ENCODE assay signal across 11 mouse cellular contexts in the genomic region with DNA sequence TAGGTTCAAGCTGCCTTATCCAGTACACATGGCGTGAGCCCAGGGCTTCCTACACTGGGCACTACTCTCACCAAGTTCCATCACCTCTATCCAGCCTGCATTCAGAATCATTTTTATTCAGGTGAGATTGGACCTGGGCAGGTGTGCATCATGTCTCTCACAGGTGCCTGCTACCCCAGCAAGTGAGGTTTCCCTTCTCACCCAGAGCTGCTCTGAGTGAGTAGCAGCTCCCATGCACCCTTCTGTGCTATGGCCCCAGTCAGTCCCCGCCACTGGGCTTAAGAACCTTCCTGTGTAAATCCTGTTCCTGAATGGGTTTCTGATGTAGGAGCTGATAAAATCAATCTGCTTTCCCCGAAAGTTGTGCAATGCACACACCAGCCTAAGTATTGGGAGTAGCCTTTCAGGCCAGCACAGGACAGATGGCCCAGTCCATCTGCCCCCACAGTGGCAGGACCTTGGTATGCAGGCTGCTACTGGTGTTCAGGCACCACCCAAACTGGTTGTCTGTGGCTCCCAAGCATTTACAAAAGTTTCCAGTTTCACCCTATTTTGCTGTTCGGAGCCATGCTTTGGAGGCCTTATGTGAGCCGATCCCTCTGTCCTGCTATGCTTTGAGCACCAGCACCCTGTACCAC. TPM values are rescaled to one million over a fixed set of nuclear protein-coding genes. Genes with fewer than 3 reads are reported as not detected.
DNase-seq lines count a peak whose midpoint lies in the region; ATAC-seq and TF ChIP-seq lines count a peak whose summit lies in the region.
"Had no signal": no experiment of that assay in that cellular context is flagged by ENCODE, and none has a peak within 500 bp of the region (broad histone marks: within the 10 kb centered on the region; RNA-seq: fewer than 3 reads in every experiment).

No protein-coding gene starts in this region.

- no peak for DNase-seq in heart, adult 2 months
- DNase-seq in heart, postnatal 10 days: no peak
- DNase-seq in kidney, adult 9 months: no peak
- no peak for DNase-seq in embryonic facial prominence, embryonic 11.5 days (ENCODE audit: low spot score)
- no peak for DNase-seq in limb, embryonic 14.5 days (ENCODE audit: low spot score)
- no peak for DNase-seq in retina, embryonic 14.5 days (ENCODE audit: low spot score)

- intact Hi-C loops in heart, adult 2 months (cut with DNase I): no loop called here
- intact Hi-C loops in heart, postnatal 10 days (cut with DNase I): no loop called here

- no peak overlapping the region for H3K4me2 ChIP-seq in kidney, embryonic 16.5 days (replicated peaks; ENCODE audit: low read depth, low read length)
- no peak overlapping the region for H3K4me2 ChIP-seq in embryonic facial prominence, embryonic 11.5 days (ENCODE audit: low read depth, low read length)
- H3K4me2 ChIP-seq in limb, embryonic 14.5 days (replicated peaks; ENCODE audit: low read depth, low read length, severe bottlenecking): no peak overlapping the region

- H3K27ac ChIP-seq in heart, adult 2 months: peak overlapping the region; percentile 96; the same call in 1 of the 2 replicates
- H3K27ac ChIP-seq in kidney, embryonic 16.5 days (ENCODE audit: low read length): peak overlapping the region; percentile 57
- 0 out of 2 replicates have a peak overlapping the region, but pooled peaks have one; percentile 5 for H3K27ac ChIP-seq in embryonic facial prominence, embryonic 11.5 days (replicated peaks; ENCODE audit: low read depth, low read length)
- H3K27ac ChIP-seq in limb, embryonic 14.5 days (replicated peaks; ENCODE audit: low read depth, low read length): peak overlapping the region; percentile 43; the same call in 1 of the 2 replicates

- no peak overlapping the region for H3K4me3 ChIP-seq in heart, adult 2 months
- H3K4me3 ChIP-seq in kidney, embryonic 16.5 days (ENCODE audit: low read length): no peak overlapping the region
- H3K4me3 ChIP-seq in embryonic facial prominence, embryonic 11.5 days (ENCODE audit: low read depth, low read length): no peak overlapping the region
- no peak overlapping the region for H3K4me3 ChIP-seq in limb, embryonic 14.5 days (replicated peaks; ENCODE audit: low read length)

- no peaks in the 10 kb centered on the region for H3K79me2 ChIP-seq in heart, adult 2 months (replicated peaks; ENCODE audit: control insufficient read depth, insufficient read depth, low read length)

- H3K4me1 ChIP-seq in heart, adult 2 months (ENCODE audit: control insufficient read depth, insufficient read depth, low read length): peaks cover 30% of the 10 kb centered on the region
- peaks cover 81% of the 10 kb centered on the region for H3K4me1 ChIP-seq in kidney, embryonic 16.5 days (ENCODE audit: insufficient read depth, low read length)
- H3K4me1 ChIP-seq in embryonic facial prominence, embryonic 11.5 days (ENCODE audit: control insufficient read depth, insufficient read depth, low read length): peaks cover 32% of the 10 kb centered on the region
- peaks cover 66% of the 10 kb centered on the region for H3K4me1 ChIP-seq in limb, embryonic 14.5 days (ENCODE audit: control insufficient read depth, insufficient read depth, low read length)

- H3K9me3 ChIP-seq in kidney, embryonic 16.5 days (ENCODE audit: low read length): no peaks in the 10 kb centered on the region
- H3K9me3 ChIP-seq in embryonic facial prominence, embryonic 11.5 days (replicated peaks; ENCODE audit: control insufficient read depth, low read length): no peaks in the 10 kb centered on the region
- H3K9me3 ChIP-seq in limb, embryonic 14.5 days (ENCODE audit: control insufficient read depth, low read length): no peaks in the 10 kb centered on the region
- H3K9me3 ChIP-seq: forebrain, embryonic 12.5 days had no signal

- no peaks in the 10 kb centered on the region for H3K27me3 ChIP-seq in heart, adult 2 months (ENCODE audit: control insufficient read depth, insufficient read depth, low read length)
- no peaks in the 10 kb centered on the region for H3K27me3 ChIP-seq in kidney, embryonic 16.5 days (ENCODE audit: insufficient read depth, low read length)
- no peaks in the 10 kb centered on the region for H3K27me3 ChIP-seq in embryonic facial prominence, embryonic 11.5 days (ENCODE audit: control insufficient read depth, insufficient read depth, low read length)
- H3K27me3 ChIP-seq in limb, embryonic 14.5 days (ENCODE audit: control insufficient read depth, insufficient read depth, low read length): no peaks in the 10 kb centered on the region
- H3K27me3 ChIP-seq: CH12.LX; forebrain, embryonic 12.5 days had no signal

- no peak for ATAC-seq in kidney, embryonic 16.5 days (ENCODE audit: low FRiP score, low TSS enrichment)
- no peak for ATAC-seq in embryonic facial prominence, embryonic 11.5 days (replicated peaks; ENCODE audit: insufficient number of reproducible peaks, low FRiP score, low TSS enrichment, low read depth)
- no peak for ATAC-seq in limb, embryonic 14.5 days (ENCODE audit: low FRiP score, low read depth)
- no peak for ATAC-seq in megakaryocyte-erythroid progenitor cell, adult 5-6 weeks (replicated peaks; ENCODE audit: low FRiP score, low TSS enrichment, poor library complexity, severe bottlenecking)

- TF ChIP-seq POLR2A in heart, adult 2 months (IDR thresholded peaks at IDR 0.05; ENCODE audit: insufficient read depth, low read depth, low read length): no peak
- no peak for TF ChIP-seq POLR2A in limb, embryonic 14.5 days (IDR thresholded peaks at IDR 0.05; ENCODE audit: borderline replicate concordance, extremely low read depth, insufficient read depth, insufficient read length)

- H3K9ac ChIP-seq in heart, adult 2 months (ENCODE audit: low read depth, low read length): no peak overlapping the region
- peak overlapping the region; percentile 45; the same call in 1 of the 2 replicates for H3K9ac ChIP-seq in kidney, embryonic 16.5 days (replicated peaks; ENCODE audit: low read length)
- H3K9ac ChIP-seq in embryonic facial prominence, embryonic 11.5 days (replicated peaks; ENCODE audit: low read length): no peak overlapping the region
- H3K9ac ChIP-seq in limb, embryonic 14.5 days (ENCODE audit: low read depth, low read length, severe bottlenecking): no peak overlapping the region

- WGBS in heart, adult 2 months: 70% methylated on average over 5 of the region's 5 CpGs
- 71% methylated on average over 5 of the region's 5 CpGs for WGBS in kidney, embryonic 16.5 days
- 71% methylated on average over 5 of the region's 5 CpGs for WGBS in embryonic facial prominence, embryonic 11.5 days
- 76% methylated on average over 5 of the region's 5 CpGs for WGBS in limb, embryonic 14.5 days

- peaks cover 11% of the 10 kb centered on the region for H3K36me3 ChIP-seq in heart, adult 2 months (ENCODE audit: control insufficient read depth, insufficient read depth, low read length)
- H3K36me3 ChIP-seq in kidney, embryonic 16.5 days (ENCODE audit: insufficient read depth, low read length): no peaks in the 10 kb centered on the region
- no peaks in the 10 kb centered on the region for H3K36me3 ChIP-seq in embryonic facial prominence, embryonic 11.5 days (replicated peaks; ENCODE audit: control insufficient read depth, insufficient read depth, low read depth, low read length)
- peaks cover 4% of the 10 kb centered on the region for H3K36me3 ChIP-seq in limb, embryonic 14.5 days (ENCODE audit: control insufficient read depth, insufficient read depth, low read length)
- H3K36me3 ChIP-seq: forebrain, embryonic 12.5 days had no signal

- no peak for TF ChIP-seq EP300 in heart, adult 2 months (IDR thresholded peaks at IDR 0.05; ENCODE audit: insufficient read depth, low read depth, low read length)

- TF ChIP-seq CTCF in heart, adult 2 months (IDR thresholded peaks at IDR 0.05): no peak

RNA-seq across cellular contexts. Expression of a gene that starts 2.7 kb away (rescaled TPM):
- 100 to 1,000 TPM; 606 to 670 TPM for total RNA-seq in heart, adult 2 months (2021)
- polyA plus RNA-seq in heart, adult 2 months (2012; rRNA removed): 584 and 623 TPM in 2 replicates
- total RNA-seq in heart, postnatal 10 days (2021): 100 to 1,000 TPM; 522 to 538 TPM
- polyA plus RNA-seq in kidney, embryonic 16.5 days (2015; fragmentation: Nextera tagmentation; extraction: Ambion mirVana): 35.7 and 39.1 TPM in 2 replicates
- polyA plus RNA-seq in embryonic facial prominence, embryonic 11.5 days (2014; fragmentation: Nextera tagmentation; extraction: Ambion mirVana): 13.7 and 16.6 TPM in 2 replicates
- polyA plus RNA-seq in limb, embryonic 14.5 days (2012; rRNA removed): 25.5 and 26.7 TPM in 2 replicates
- polyA plus RNA-seq in limb, embryonic 14.5 days (2014; fragmentation: Nextera tagmentation; extraction: Ambion mirVana): 44.1 and 56.2 TPM in 2 replicates
- total RNA-seq in megakaryocyte-erythroid progenitor cell, adult 5-6 weeks (2014; fragmentation: Nextera tagmentation): 1.7 and 2.4 TPM in 2 replicates
- 1.2 and 8.0 TPM in 2 replicates for total RNA-seq in megakaryocyte-erythroid progenitor cell, adult 5-6 weeks (2017)

RNA-seq across cellular contexts. Expression of a gene that starts 22.2 kb away (rescaled TPM):
- total RNA-seq in heart, adult 2 months (2021): 100 to 1,000 TPM; 113 to 122 TPM
- 230 and 239 TPM in 2 replicates for polyA plus RNA-seq in heart, adult 2 months (2012; rRNA removed)
- 100 to 1,000 TPM; 152 to 166 TPM for total RNA-seq in heart, postnatal 10 days (2021)
- 93.6 and 98.7 TPM in 2 replicates for polyA plus RNA-seq in kidney, embryonic 16.5 days (2015; fragmentation: Nextera tagmentation; extraction: Ambion mirVana)
- polyA plus RNA-seq in embryonic facial prominence, embryonic 11.5 days (2014; fragmentation: Nextera tagmentation; extraction: Ambion mirVana): 19.2 and 22.6 TPM in 2 replicates
- polyA plus RNA-seq in limb, embryonic 14.5 days (2012; rRNA removed): 61.4 and 91.8 TPM in 2 replicates
- 49.3 and 52.2 TPM in 2 replicates for polyA plus RNA-seq in limb, embryonic 14.5 days (2014; fragmentation: Nextera tagmentation; extraction: Ambion mirVana)
- 97.0 and 99.9 TPM in 2 replicates for total RNA-seq in megakaryocyte-erythroid progenitor cell, adult 5-6 weeks (2014; fragmentation: Nextera tagmentation)
- 10.8 and 21.3 TPM in 2 replicates for total RNA-seq in megakaryocyte-erythroid progenitor cell, adult 5-6 weeks (2017)

RNA-seq across cellular contexts. Expression of a gene that starts 24.7 kb away (rescaled TPM):
- total RNA-seq in heart, adult 2 months (2021): 100 to 1,000 TPM; 107 to 125 TPM
- polyA plus RNA-seq in heart, adult 2 months (2012; rRNA removed): 129 and 174 TPM in 2 replicates
- total RNA-seq in heart, postnatal 10 days (2021): 100 to 1,000 TPM in 1 of 2 experiments, 10 to 100 TPM in 1; 87.9 to 103 TPM
- polyA plus RNA-seq in kidney, embryonic 16.5 days (2015; fragmentation: Nextera tagmentation; extraction: Ambion mirVana): 18.5 and 18.6 TPM in 2 replicates
- polyA plus RNA-seq in embryonic facial prominence, embryonic 11.5 days (2014; fragmentation: Nextera tagmentation; extraction: Ambion mirVana): 6.3 and 6.8 TPM in 2 replicates
- 39.2 and 52.9 TPM in 2 replicates for polyA plus RNA-seq in limb, embryonic 14.5 days (2012; rRNA removed)
- 10.7 and 11.7 TPM in 2 replicates for polyA plus RNA-seq in limb, embryonic 14.5 days (2014; fragmentation: Nextera tagmentation; extraction: Ambion mirVana)
- 13.8 and 19.1 TPM in 2 replicates for total RNA-seq in megakaryocyte-erythroid progenitor cell, adult 5-6 weeks (2014; fragmentation: Nextera tagmentation)
- total RNA-seq in megakaryocyte-erythroid progenitor cell, adult 5-6 weeks (2017): 6.5 and 12.9 TPM in 2 replicates

RNA-seq across cellular contexts. Expression of a gene that starts 37.3 kb away (rescaled TPM):
- total RNA-seq in heart, adult 2 months (2021): 10 to 100 TPM; 16.2 to 17.8 TPM
- 25.2 and 28.6 TPM in 2 replicates for polyA plus RNA-seq in heart, adult 2 months (2012; rRNA removed)
- 10 to 100 TPM; 29.3 to 31.8 TPM for total RNA-seq in heart, postnatal 10 days (2021)
- polyA plus RNA-seq in kidney, embryonic 16.5 days (2015; fragmentation: Nextera tagmentation; extraction: Ambion mirVana): 24.7 TPM in 2 replicates
- polyA plus RNA-seq in embryonic facial prominence, embryonic 11.5 days (2014; fragmentation: Nextera tagmentation; extraction: Ambion mirVana): 20.3 and 22.8 TPM in 2 replicates
- 31.8 and 44.9 TPM in 2 replicates for polyA plus RNA-seq in limb, embryonic 14.5 days (2012; rRNA removed)
- 33.3 and 33.9 TPM in 2 replicates for polyA plus RNA-seq in limb, embryonic 14.5 days (2014; fragmentation: Nextera tagmentation; extraction: Ambion mirVana)
- total RNA-seq in megakaryocyte-erythroid progenitor cell, adult 5-6 weeks (2014; fragmentation: Nextera tagmentation): 21.5 and 29.8 TPM in 2 replicates
- total RNA-seq in megakaryocyte-erythroid progenitor cell, adult 5-6 weeks (2017): 22.3 and 22.7 TPM in 2 replicates

RNA-seq across cellular contexts. Expression of a gene that starts 48.7 kb away (rescaled TPM):
- not detected for total RNA-seq in heart, adult 2 months (2021)
- polyA plus RNA-seq in heart, adult 2 months (2012; rRNA removed): not detected in 2 replicates
- total RNA-seq in heart, postnatal 10 days (2021): not detected
- 0.12 and 0.16 TPM in 2 replicates for polyA plus RNA-seq in kidney, embryonic 16.5 days (2015; fragmentation: Nextera tagmentation; extraction: Ambion mirVana)
- polyA plus RNA-seq in embryonic facial prominence, embryonic 11.5 days (2014; fragmentation: Nextera tagmentation; extraction: Ambion mirVana): 0.32 and 0.36 TPM in 2 replicates
- 0.09 TPM in 1 of 2 replicates, not detected in the other for polyA plus RNA-seq in limb, embryonic 14.5 days (2012; rRNA removed)
- 0.17 TPM in 1 of 2 replicates, not detected in the other for polyA plus RNA-seq in limb, embryonic 14.5 days (2014; fragmentation: Nextera tagmentation; extraction: Ambion mirVana)
- not detected in 2 replicates for total RNA-seq in megakaryocyte-erythroid progenitor cell, adult 5-6 weeks (2014; fragmentation: Nextera tagmentation)
- 0.75 TPM in 1 of 2 replicates, not detected in the other for total RNA-seq in megakaryocyte-erythroid progenitor cell, adult 5-6 weeks (2017)
- total RNA-seq: CH12.LX; gastrocnemius, postnatal 4 days had no signal

Comparison
In these comparisons a context has a peak if more than half of its experiments do, and no peak if none do; other contexts are left out.
1. H3K27ac ChIP-seq: peak in every context shown above with its lines; median percentile 96 in heart, adult 2 months; 57 in kidney, embryonic 16.5 days; 43 in limb, embryonic 14.5 days; 5 in embryonic facial prominence, embryonic 11.5 days.
2. RNA of a gene that starts 2.7 kb away (polyA plus RNA-seq): 584 to 623 TPM in heart, adult 2 months; 25.5 to 56.2 TPM in limb, embryonic 14.5 days, 35.7 to 39.1 TPM in kidney, embryonic 16.5 days and 13.7 to 16.6 TPM in embryonic facial prominence, embryonic 11.5 days; every median in the first group is over 10 times any median in the second.